Mouse (Mus musculus): ENCODE data around the gene Chst3. TPM values are rescaled to one million over a fixed set of nuclear protein-coding genes. Genes with fewer than 3 reads are reported as not detected.

The Chst3 gene
- polyA plus RNA-seq, 1 experiment from 2014 or later = 3.7 TPM

GRCm38 (mm10) chr10:60210468-60210867 is 8.6 kb downstream of the Chst3 start:
- ATAC-seq (ENCODE audit: low FRiP score, low read depth) = no peak
- WGBS = 79% methylated on average over 2 of the region's 2 CpGs
- no peak overlapping the region for H3K9ac ChIP-seq
- no peak overlapping the region for H3K4me2 ChIP-seq (replicated peaks)
- H3K9me3 ChIP-seq = no peaks in the 10 kb centered on the region
- H3K27me3 ChIP-seq = no peaks in the 10 kb centered on the region
- no peak overlapping the region for H3K4me3 ChIP-seq
- no peak overlapping the region for H3K27ac ChIP-seq
- H3K36me3 ChIP-seq = no peaks in the 10 kb centered on the region
- H3K4me1 ChIP-seq = peaks cover 48% of the 10 kb centered on the region

- WGBS = 61% methylated on average over 5 of the region's 5 CpGs
- Histone ChIP-seq H3K36me3 (no peaks in the 10 kb centered on the region), H3K27ac (peak overlapping the region; percentile 28; the same call in 1 of the 2 replicates), H3K4me2 (replicated peaks) (no peak overlapping the region), H3K9ac (no peak overlapping the region), H3K27me3 (no peaks in the 10 kb centered on the region), H3K4me3 (no peak overlapping the region), H3K9me3 (no peaks in the 10 kb centered on the region), H3K4me1 (peaks cover 37% of the 10 kb centered on the region)
- ATAC-seq (ENCODE audit: low FRiP score, low read depth) = no peak
Measured at GRCm38 (mm10) chr10:60209237-60209636, 9.8 kb downstream of the Chst3 start.

GRCm38 (mm10) chr10:60207166-60207705 is 11.8 kb downstream of the Chst3 start:
- Histone ChIP-seq H3K4me3 (no peak overlapping the region), H3K9me3 (no peaks in the 10 kb centered on the region), H3K27me3 (no peaks in the 10 kb centered on the region), H3K27ac (no peak overlapping the region), H3K36me3 (no peaks in the 10 kb centered on the region), H3K4me1 (peaks cover 36% of the 10 kb centered on the region), H3K9ac (no peak overlapping the region), H3K4me2 (replicated peaks) (no peak overlapping the region)
- 67% methylated on average over 8 of the region's 8 CpGs for WGBS
- ATAC-seq (ENCODE audit: low FRiP score, low read depth) = no peak

- no peaks in the 10 kb centered on the region for H3K9me3 ChIP-seq
- no peaks in the 10 kb centered on the region for H3K27me3 ChIP-seq
- H3K27ac ChIP-seq = no peak overlapping the region
- H3K36me3 ChIP-seq = no peaks in the 10 kb centered on the region
- H3K4me3 ChIP-seq = no peak overlapping the region
- no peak overlapping the region for H3K9ac ChIP-seq
- H3K4me1 ChIP-seq = peaks cover 32% of the 10 kb centered on the region
- 85% methylated on average over 9 of the region's 9 CpGs for WGBS
- no peak for ATAC-seq (ENCODE audit: low FRiP score, low read depth)
- H3K4me2 ChIP-seq (replicated peaks) = no peak overlapping the region
Measured at GRCm38 (mm10) chr10:60205601-60206241, 13.3 kb downstream of the Chst3 start.

- ATAC-seq (ENCODE audit: low FRiP score, low read depth) = peak; percentile 68; the same call in 1 of the 2 replicates
Measured at GRCm38 (mm10) chr10:60202785-60203184, 16.3 kb downstream of the Chst3 start.

GRCm38 (mm10) chr10:60200996-60201395 is 18.1 kb downstream of the Chst3 start:
- Histone ChIP-seq H3K27ac (no peak overlapping the region), H3K9me3 (no peaks in the 10 kb centered on the region), H3K4me1 (peaks cover 38% of the 10 kb centered on the region), H3K4me2 (replicated peaks) (no peak overlapping the region), H3K27me3 (no peaks in the 10 kb centered on the region), H3K9ac (no peak overlapping the region), H3K36me3 (0 out of 2 replicates have a peak, but pooled peaks cover 4% of the 10 kb centered on the region), H3K4me3 (no peak overlapping the region)
- 73% methylated on average over 6 of the region's 6 CpGs for WGBS
- no peak for ATAC-seq (ENCODE audit: low FRiP score, low read depth)

More at GRCm38 (mm10) chr10:60202785-60203184, 16.3 kb downstream of the Chst3 start:
- H3K4me2 ChIP-seq (replicated peaks) = peak overlapping the region; percentile 30; the same call in 1 of the 2 replicates
- 0 out of 2 replicates have a peak, but pooled peaks cover 4% of the 10 kb centered on the region for H3K36me3 ChIP-seq
- 28% methylated on average over 5 of the region's 5 CpGs for WGBS
- H3K9ac ChIP-seq = no peak overlapping the region
- no peak overlapping the region for H3K4me3 ChIP-seq
- H3K27ac ChIP-seq = peak overlapping the region; percentile 91
- peaks cover 22% of the 10 kb centered on the region for H3K4me1 ChIP-seq
- H3K9me3 ChIP-seq = no peaks in the 10 kb centered on the region
- no peaks in the 10 kb centered on the region for H3K27me3 ChIP-seq

- H3K27me3 ChIP-seq = no peaks in the 10 kb centered on the region
- 0 out of 2 replicates have a peak, but pooled peaks cover 4% of the 10 kb centered on the region for H3K36me3 ChIP-seq
- H3K4me1 ChIP-seq = peaks cover 54% of the 10 kb centered on the region
- H3K27ac ChIP-seq = 0 out of 2 replicates have a peak overlapping the region, but pooled peaks have one; percentile 28
- WGBS = 56% methylated on average over 6 of the region's 6 CpGs
- H3K4me2 ChIP-seq (replicated peaks) = no peak overlapping the region
- no peak overlapping the region for H3K4me3 ChIP-seq
- no peak overlapping the region for H3K9ac ChIP-seq
- H3K9me3 ChIP-seq = no peaks in the 10 kb centered on the region
- ATAC-seq (ENCODE audit: low FRiP score, low read depth) = peak; percentile 38; the same call in 1 of the 2 replicates
Measured at GRCm38 (mm10) chr10:60199378-60199777, 19.7 kb downstream of the Chst3 start.

GRCm38 (mm10) chr10:60197406-60197821 is 21.6 kb downstream of the Chst3 start:
- no peak for ATAC-seq (ENCODE audit: low FRiP score, low read depth)
- H3K27me3 ChIP-seq = no peaks in the 10 kb centered on the region
- 79% methylated on average over 10 of the region's 10 CpGs for WGBS
- H3K4me1 ChIP-seq = peaks cover 51% of the 10 kb centered on the region
- H3K9ac ChIP-seq = no peak overlapping the region
- H3K4me2 ChIP-seq (replicated peaks) = no peak overlapping the region
- peak overlapping the region; percentile 52 for H3K27ac ChIP-seq
- H3K4me3 ChIP-seq = no peak overlapping the region
- 0 out of 2 replicates have a peak, but pooled peaks cover 4% of the 10 kb centered on the region for H3K36me3 ChIP-seq
- H3K9me3 ChIP-seq = no peaks in the 10 kb centered on the region

- no peak overlapping the region for H3K9ac ChIP-seq
- no peak for ATAC-seq (ENCODE audit: low FRiP score, low read depth)
- H3K4me2 ChIP-seq (replicated peaks) = no peak overlapping the region
- WGBS = 62% methylated on average over 5 of the region's 5 CpGs
- no peak overlapping the region for H3K4me3 ChIP-seq
- H3K27me3 ChIP-seq = no peaks in the 10 kb centered on the region
- peak overlapping the region; percentile 52 for H3K27ac ChIP-seq
- H3K9me3 ChIP-seq = no peaks in the 10 kb centered on the region
- 0 out of 2 replicates have a peak, but pooled peaks cover 4% of the 10 kb centered on the region for H3K36me3 ChIP-seq
- peaks cover 50% of the 10 kb centered on the region for H3K4me1 ChIP-seq
Measured at GRCm38 (mm10) chr10:60196971-60197370, 22.1 kb downstream of the Chst3 start.

- H3K36me3 ChIP-seq = 0 out of 2 replicates have a peak, but pooled peaks cover 4% of the 10 kb centered on the region
- H3K4me1 ChIP-seq = peaks cover 62% of the 10 kb centered on the region
- no peaks in the 10 kb centered on the region for H3K9me3 ChIP-seq
- no peaks in the 10 kb centered on the region for H3K27me3 ChIP-seq
- peak overlapping the region; percentile 57 for H3K4me2 ChIP-seq (replicated peaks)
- no peak overlapping the region for H3K4me3 ChIP-seq
- H3K27ac ChIP-seq = peak overlapping the region; percentile 87
- no peak overlapping the region for H3K9ac ChIP-seq
- 27% methylated on average over 4 of the region's 4 CpGs for WGBS
- peak; percentile 42; the same call in 1 of the 2 replicates for ATAC-seq (ENCODE audit: low FRiP score, low read depth)
Measured at GRCm38 (mm10) chr10:60195087-60195486, 24.0 kb downstream of the Chst3 start.

- Histone ChIP-seq H3K4me3 (peak overlapping the region; percentile 18), H3K9me3 (no peaks in the 10 kb centered on the region), H3K27me3 (no peaks in the 10 kb centered on the region), H3K36me3 (0 out of 2 replicates have a peak, but pooled peaks cover 4% of the 10 kb centered on the region), H3K9ac (peak overlapping the region; percentile 48), H3K4me2 (replicated peaks) (peak overlapping the region; percentile 57), H3K27ac (peak overlapping the region; percentile 87), H3K4me1 (peaks cover 65% of the 10 kb centered on the region)
- 11% methylated on average over 19 of the region's 19 CpGs for WGBS
- peak; percentile 88 for ATAC-seq (ENCODE audit: low FRiP score, low read depth)
Measured at GRCm38 (mm10) chr10:60193532-60194423, 25.3 kb downstream of the Chst3 start.

Data from limb, embryonic 13.5 days (tissue).